10 mouse cellular contexts compared by ENCODE assay signal in genomic region chr8:123701952-123702587, GRCm38 (mm10). TPM values are rescaled to one million over a fixed set of nuclear protein-coding genes. Genes with fewer than 3 reads are reported as not detected.
DNase-seq lines count a peak whose midpoint lies in the region; ATAC-seq lines count a peak whose summit lies in the region.
"Had no signal": no experiment of that assay in that cellular context is flagged by ENCODE, and none has a peak within 500 bp of the region (broad histone marks: within the 10 kb centered on the region; RNA-seq: fewer than 3 reads in every experiment).

No protein-coding gene starts in this region.

- WGBS in heart, embryonic 15.5 days = 16% methylated on average over 15 of the region's 15 CpGs
- 20% methylated on average over 15 of the region's 15 CpGs for WGBS in lung, embryonic 16.5 days

- H3K36me3 ChIP-seq in heart, embryonic 15.5 days = no peaks in the 10 kb centered on the region
- no peaks in the 10 kb centered on the region for H3K36me3 ChIP-seq in lung, embryonic 16.5 days (ENCODE audit: control insufficient read depth, insufficient read depth, low read length)
- H3K36me3 ChIP-seq: limb, embryonic 13.5 days had no signal

- peaks cover 5% of the 10 kb centered on the region; the same call in 1 of the 2 replicates for H3K27me3 ChIP-seq in heart, embryonic 15.5 days
- no peaks in the 10 kb centered on the region for H3K27me3 ChIP-seq in lung, embryonic 16.5 days (ENCODE audit: control insufficient read depth, insufficient read depth, low read depth, low read length)
- H3K27me3 ChIP-seq: limb, embryonic 13.5 days had no signal

- H3K4me1 ChIP-seq in heart, embryonic 15.5 days (replicated peaks) = peaks cover 18% of the 10 kb centered on the region
- H3K4me1 ChIP-seq in lung, embryonic 16.5 days (replicated peaks; ENCODE audit: control insufficient read depth, insufficient read depth, low read length) = peaks cover 14% of the 10 kb centered on the region

- H3K9ac ChIP-seq in heart, embryonic 15.5 days = no peak overlapping the region
- no peak overlapping the region; the same call in 1 of the 2 replicates for H3K9ac ChIP-seq in lung, embryonic 16.5 days (ENCODE audit: low read length)
- H3K9ac ChIP-seq: limb, embryonic 13.5 days had no signal

- no peaks in the 10 kb centered on the region for H3K9me3 ChIP-seq in heart, embryonic 15.5 days (replicated peaks)
- H3K9me3 ChIP-seq in lung, embryonic 16.5 days (ENCODE audit: control insufficient read depth, low read length) = no peaks in the 10 kb centered on the region
- H3K9me3 ChIP-seq: limb, embryonic 13.5 days had no signal

- H3K4me2 ChIP-seq in heart, embryonic 15.5 days = peak overlapping the region; percentile 26
- no peak overlapping the region for H3K4me2 ChIP-seq in lung, embryonic 16.5 days (ENCODE audit: low read depth, low read length)
- H3K4me2 ChIP-seq: limb, embryonic 13.5 days had no signal

- H3K27ac ChIP-seq in heart, embryonic 15.5 days = peak overlapping the region; percentile 75
- peak overlapping the region; percentile 80 for H3K27ac ChIP-seq in lung, embryonic 16.5 days (ENCODE audit: low read length)
- H3K27ac ChIP-seq: hindbrain, postnatal 0 days; limb, embryonic 13.5 days had no signal

- no peak overlapping the region for H3K4me3 ChIP-seq in heart, embryonic 15.5 days
- H3K4me3 ChIP-seq in lung, embryonic 16.5 days (ENCODE audit: low read length) = no peak overlapping the region
- H3K4me3 ChIP-seq: limb, embryonic 13.5 days had no signal

- DNase-seq in urinary bladder, postnatal 14 days (ENCODE audit: low spot score) = peak; percentile 81
- no peak for DNase-seq in urinary bladder, postnatal 10 days (ENCODE audit: low spot score)
- peak; percentile 76 for DNase-seq in yolk sac, embryonic 10.5 days (ENCODE audit: low spot score)
- DNase-seq in layer of hippocampus, postnatal 10 days (ENCODE audit: low spot score in 2 of 2) = no peak
- no peak for DNase-seq in cerebellum, adult 11 months
- DNase-seq in embryo, embryonic 10.5 days (ENCODE audit: low spot score) = no peak

- ATAC-seq in heart, embryonic 15.5 days (replicated peaks; ENCODE audit: insufficient number of reproducible peaks, insufficient read depth, low FRiP score, low read depth) = peak; percentile 69
- ATAC-seq in lung, embryonic 16.5 days (ENCODE audit: low read depth) = peak; percentile 77

RNA-seq across cellular contexts. Expression of gene Rhou, which starts 48.3 kb away (rescaled TPM):
- polyA plus RNA-seq in heart, embryonic 15.5 days (2015; fragmentation: Nextera tagmentation; extraction: Ambion mirVana) = 6.0 and 7.0 TPM in 2 replicates
- 7.8 and 8.3 TPM in 2 replicates for polyA plus RNA-seq in lung, embryonic 16.5 days (2015; fragmentation: Nextera tagmentation; extraction: Ambion mirVana)
- total RNA-seq in layer of hippocampus, postnatal 10 days (2021) = 10 to 100 TPM; 36.9 to 39.6 TPM

Comparison
In these comparisons a context has a peak if more than half of its experiments do, and no peak if none do; other contexts are left out.
1. DNase-seq: peak in urinary bladder, postnatal 14 days (single experiment) and yolk sac, embryonic 10.5 days (single experiment); none in urinary bladder, postnatal 10 days (single experiment), layer of hippocampus, postnatal 10 days (0 of 2), cerebellum, adult 11 months (single experiment) and embryo, embryonic 10.5 days (single experiment).